Mouse (Mus musculus) T-cell, adult 66 days (primary cell): ENCODE results near the gene Gm498. TPM values are rescaled to one million over a fixed set of nuclear protein-coding genes. Genes with fewer than 3 reads are reported as not detected.

Experiments used
- total RNA-seq, 2 experiments: library from RNA; stranded (reverse); gene quantifications; 3 replicates in 1 of 2; 4 replicates in 1 of 2; pipeline ENCODE4 v1.2.4; 2023

Gm498 gene
- total RNA-seq = not detected

DNA sequence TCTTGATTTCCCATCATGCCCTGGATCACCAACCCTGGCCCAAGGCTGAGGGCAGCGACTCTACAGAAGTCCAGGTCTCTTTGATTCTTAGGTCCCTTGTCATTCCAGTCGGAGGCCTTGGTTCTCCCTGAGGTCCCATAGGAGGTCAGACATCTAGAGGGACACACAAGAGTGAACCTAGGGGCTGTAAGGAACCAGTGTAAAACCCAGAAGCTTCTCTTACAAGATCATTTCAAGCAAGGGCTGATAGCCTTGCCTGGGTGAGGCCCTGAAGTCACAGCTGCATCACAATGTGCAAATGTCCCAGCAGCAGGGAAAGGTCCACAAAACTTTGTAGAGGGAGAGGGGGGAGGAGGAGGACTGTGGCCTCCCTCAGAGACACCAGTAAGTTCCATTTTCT, at the start of gene Gm498:
Gm498 (plus strand) TSS at position 301 of the 400 bp plus-strand sequence.

DNA sequence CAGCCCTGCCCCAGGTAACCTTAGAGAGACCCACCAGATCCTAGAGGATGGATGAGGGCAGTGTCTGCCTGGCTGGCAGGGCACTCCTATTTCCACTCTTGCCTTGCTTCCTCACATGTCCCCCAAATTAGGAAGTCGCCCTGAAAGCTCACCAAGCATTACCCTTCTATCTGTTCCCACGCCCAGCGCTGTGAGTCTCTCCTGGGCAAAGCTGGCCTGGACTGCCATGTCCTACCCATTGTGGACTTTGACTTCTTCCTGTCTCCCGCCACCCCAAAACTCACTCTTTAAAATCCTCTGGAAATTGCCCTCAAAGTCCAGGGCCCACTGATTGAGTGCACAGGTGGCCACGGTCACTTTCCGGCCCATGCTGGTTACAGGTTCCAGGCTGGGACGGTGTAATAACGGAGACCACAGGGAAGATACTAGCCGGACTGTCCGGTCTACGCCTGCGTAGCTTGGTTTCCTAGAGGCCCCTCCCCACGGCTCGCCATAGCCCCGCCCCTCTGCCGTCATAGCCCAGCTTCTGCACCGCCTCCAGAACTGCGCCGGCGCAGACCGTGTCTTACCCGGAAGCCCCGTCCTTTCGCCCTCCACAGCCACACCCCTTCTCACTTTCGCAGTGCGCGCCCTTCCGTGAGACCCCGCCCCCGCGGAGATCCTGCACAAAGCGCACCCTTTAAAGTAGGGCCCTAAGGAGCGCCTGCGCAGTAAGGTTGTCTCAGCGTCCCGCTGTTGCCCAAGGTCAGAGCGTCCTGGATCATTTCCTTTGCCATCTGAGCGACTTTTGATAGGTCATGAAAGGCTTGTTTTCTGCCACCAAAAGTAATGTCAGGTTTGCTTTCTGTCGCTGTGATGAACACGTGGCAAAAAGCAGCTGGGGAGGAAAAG, 44.0 kb upstream of the Gm498 start, which contains the start of the genes Nadsyn1 and Dhcr7:
Nadsyn1 (minus strand) TSS at position 475 of the 891 bp plus-strand sequence.
Dhcr7 (plus strand) TSS at position 771 of the 891 bp plus-strand sequence.

Other genes starting within 250 kb of the Gm498 start
- 10 to 100 TPM; 28.2 to 33.1 TPM for gene Tnfrsf26, start 238.1 kb upstream of the Gm498 start, total RNA-seq
- gene Tnfrsf22, start 217.2 kb upstream of the Gm498 start, total RNA-seq = 10 to 100 TPM; 15.1 to 22.9 TPM
- 1 to 10 TPM; 2.7 to 3.2 TPM for gene Tnfrsf23, start 181.0 kb upstream of the Gm498 start, total RNA-seq
- 10 to 100 TPM; 40.1 to 45.0 TPM for gene Osbpl5, start 109.9 kb upstream of the Gm498 start, total RNA-seq
- not detected for gene Mrgprg, start 99.8 kb upstream of the Gm498 start, total RNA-seq
- gene Mrgpre, start 82.3 kb upstream of the Gm498 start, total RNA-seq = 1 to 10 TPM; 1.1 TPM
- 10 to 100 TPM; 11.0 to 16.2 TPM for gene Nadsyn1, start 44.0 kb upstream of the Gm498 start, total RNA-seq
- gene Dhcr7, start 43.7 kb upstream of the Gm498 start, total RNA-seq = 10 to 100 TPM; 34.3 to 35.2 TPM
- not detected for gene Shank2, start 135.1 kb downstream of the Gm498 start, total RNA-seq